Mouse (Mus musculus): Measurements from ENCODE around the gene Nedd1.

Nedd1 gene

GRCm38 (mm10) chr10:92721771-92722619 is at the start of gene Nedd1:
Nedd1 (minus strand) TSS chr10:92722420.
- DNase-seq (ENCODE audit: low spot score in 2 of 2): peak; percentile 72 to 88

- DNase-seq (ENCODE audit: low spot score in 2 of 2): no peak
Measured at GRCm38 (mm10) chr10:92754359-92754758, 32.1 kb upstream of the Nedd1 start.

- no peak for DNase-seq (ENCODE audit: low spot score in 2 of 2)
Measured at GRCm38 (mm10) chr10:92730339-92730738, 8.1 kb upstream of the Nedd1 start.

- no peak for DNase-seq (ENCODE audit: low spot score in 2 of 2)
Measured at GRCm38 (mm10) chr10:92728723-92729122, 6.5 kb upstream of the Nedd1 start.

- DNase-seq (ENCODE audit: low spot score in 2 of 2): no peak
Measured at GRCm38 (mm10) chr10:92722620-92722988, 384 bp upstream of the Nedd1 start.

- DNase-seq (ENCODE audit: low spot score in 2 of 2): no peak
Measured at GRCm38 (mm10) chr10:92699032-92699431, 23.2 kb downstream of the Nedd1 start.

GRCm38 (mm10) chr10:92675056-92675455 is 47.2 kb downstream of the Nedd1 start:
- no peak for DNase-seq (ENCODE audit: low spot score in 2 of 2)

- no peak for DNase-seq (ENCODE audit: low spot score in 2 of 2)
Measured at GRCm38 (mm10) chr10:92671906-92672305, 50.3 kb downstream of the Nedd1 start.

GRCm38 (mm10) chr10:92665287-92665686 is 56.9 kb downstream of the Nedd1 start:
- no peak for DNase-seq (ENCODE audit: low spot score in 2 of 2)

GRCm38 (mm10) chr10:92653266-92653665 is 69.0 kb downstream of the Nedd1 start:
- no peak for DNase-seq (ENCODE audit: low spot score in 2 of 2)

GRCm38 (mm10) chr10:92652399-92652920 is 69.8 kb downstream of the Nedd1 start:
- peak in 1 of 2 experiments; percentile 20 for DNase-seq (ENCODE audit: low spot score in 2 of 2)

- DNase-seq (ENCODE audit: low spot score in 2 of 2): no peak
Measured at GRCm38 (mm10) chr10:92651266-92651665, 71.0 kb downstream of the Nedd1 start.

GRCm38 (mm10) chr10:92649096-92649495 is 73.1 kb downstream of the Nedd1 start:
- no peak for DNase-seq (ENCODE audit: low spot score in 2 of 2)

GRCm38 (mm10) chr10:92647691-92648090 is 74.5 kb downstream of the Nedd1 start:
- no peak for DNase-seq (ENCODE audit: low spot score in 2 of 2)

- no peak for DNase-seq (ENCODE audit: low spot score in 2 of 2)
Measured at GRCm38 (mm10) chr10:92643995-92644394, 78.2 kb downstream of the Nedd1 start.

GRCm38 (mm10) chr10:92641032-92641431 is 81.2 kb downstream of the Nedd1 start:
- DNase-seq (ENCODE audit: low spot score in 2 of 2): no peak

Data from cerebellum, postnatal 4 days (tissue).